Mouse (Mus musculus) midbrain, embryonic 14.5 days (tissue): ENCODE measurements at regions not wholly inside any gene's neighbourhood (a gene's known extent, or its start where the extent isn't known, plus 50 kb on each side); places are given as distances from the start of the nearest gene placed in this dataset.

Experiments used
- ATAC-seq: fragments of 200-750 bp; cut with Nextera tagmentation; 2 replicates; pipeline ENCODE4 v1.8.0; 2017; ENCODE audit warnings: moderate number of reproducible peaks, moderate library complexity; ENCODE audit not compliant: low FRiP score, low TSS enrichment
- DNase-seq: peaks from one replicate; pipeline ENCODE4 v3.0.0-alpha.2; 2015
- H3K27ac ChIP-seq: fragments of 300-500 bp; sonication (generic); replicated peaks from 2 replicates; pipeline ENCODE4 v1.5.1; 2014; ENCODE audit warnings: mild to moderate bottlenecking, low read depth, low read length, moderate library complexity
- H3K27me3 ChIP-seq: fragments of 300-500 bp; sonication (generic); 2 replicates; pipeline ENCODE4 v1.6.1; 2014; ENCODE audit warnings: low read length, control low read depth, mixed read lengths; ENCODE audit not compliant: control insufficient read depth, insufficient read depth
- H3K36me3 ChIP-seq: fragments of 300-500 bp; sonication (generic); 2 replicates; pipeline ENCODE4 v1.6.1; 2014; ENCODE audit warnings: low read length, control low read depth; ENCODE audit not compliant: control insufficient read depth, insufficient read depth
- H3K4me1 ChIP-seq: fragments of 300-500 bp; sonication (generic); 2 replicates; pipeline ENCODE4 v1.6.1; 2014; ENCODE audit warnings: mild to moderate bottlenecking, antibody characterized with exemption, low read length, control low read depth; ENCODE audit not compliant: control insufficient read depth, insufficient read depth
- H3K4me2 ChIP-seq: fragments of 300-500 bp; sonication (generic); 2 replicates; pipeline ENCODE4 v1.6.1; 2014; ENCODE audit warnings: mild to moderate bottlenecking, low read length, moderate library complexity
- H3K4me3 ChIP-seq: fragments of 300-500 bp; sonication (generic); replicated peaks from 2 replicates; pipeline ENCODE4 v1.5.1; 2014; ENCODE audit warnings: low read depth, low read length
- H3K9ac ChIP-seq: fragments of 300-500 bp; sonication (generic); replicated peaks from 2 replicates; pipeline ENCODE4 v1.6.1; 2014; ENCODE audit warnings: mild to moderate bottlenecking, low read length, moderate library complexity
- H3K9me3 ChIP-seq: fragments of 300-500 bp; sonication (generic); 2 replicates; pipeline ENCODE4 v1.6.1; 2016; ENCODE audit warnings: low read length, control low read depth, mixed read lengths; ENCODE audit not compliant: control insufficient read depth
- WGBS: fragments of 180-500 bp; shearing (Covaris S2); extraction: QIAGEN DNeasy Blood & Tissue Kit; methylation state at CpG from one replicate; pipeline ENCODE4 v1.1.7; 2014; 5-methylcytosine and 5-hydroxymethylcytosine counted together

DNA sequence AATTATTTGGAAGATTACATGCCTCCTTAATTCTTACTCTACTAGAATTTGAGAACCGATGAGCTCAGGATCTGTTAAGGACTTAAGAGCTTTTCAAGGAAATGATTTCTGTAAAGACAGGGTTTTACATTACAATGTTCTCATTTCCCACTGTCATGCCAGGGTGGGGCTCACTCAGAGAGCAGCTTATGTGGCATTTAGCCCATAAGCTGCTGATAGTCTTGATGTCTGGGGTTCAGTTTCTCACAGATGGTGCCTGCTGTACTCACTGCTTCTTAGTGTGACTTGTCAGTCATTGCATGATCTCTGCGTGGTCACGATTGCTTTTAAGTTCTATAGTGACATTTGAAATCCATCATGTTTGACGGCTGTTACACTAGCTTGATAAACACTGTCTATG, 484.8 kb downstream of the Pcdh17 start:
- no peak for ATAC-seq
- H3K4me1 ChIP-seq: no peaks in the 10 kb centered on the region
- H3K9me3 ChIP-seq: no peaks in the 10 kb centered on the region
- no peak overlapping the region for H3K9ac ChIP-seq
- DNase-seq: peak; percentile 25
- no peaks in the 10 kb centered on the region for H3K36me3 ChIP-seq
- no peak overlapping the region for H3K4me2 ChIP-seq
- no peak overlapping the region for H3K27ac ChIP-seq
- 45% methylated on average over 4 of the region's 4 CpGs for WGBS
- H3K4me3 ChIP-seq: no peak overlapping the region
- H3K27me3 ChIP-seq: no peaks in the 10 kb centered on the region

DNA sequence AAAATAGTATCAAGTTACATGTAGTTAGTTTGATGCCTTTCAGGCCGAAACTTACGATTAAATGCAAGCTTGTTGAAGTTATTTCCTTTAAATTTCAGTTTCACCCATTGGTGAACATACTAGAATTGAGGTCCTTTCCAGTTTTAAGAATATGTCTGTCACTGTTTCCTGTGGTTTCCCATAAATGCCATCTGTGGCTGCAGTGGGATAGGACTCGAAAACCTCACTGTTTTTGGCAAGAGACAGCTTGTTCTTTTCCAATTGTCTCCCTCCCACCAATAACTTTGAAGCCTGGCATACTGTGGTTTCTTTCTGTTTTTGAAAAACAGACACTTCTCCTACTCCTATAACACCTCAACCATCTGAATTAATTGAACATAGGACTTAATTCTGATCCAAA, 490.7 kb downstream of the Pcdh17 start:
- no peaks in the 10 kb centered on the region for H3K36me3 ChIP-seq
- no peak overlapping the region for H3K27ac ChIP-seq
- no peak overlapping the region for H3K4me2 ChIP-seq
- H3K9ac ChIP-seq: no peak overlapping the region
- H3K27me3 ChIP-seq: no peaks in the 10 kb centered on the region
- no peaks in the 10 kb centered on the region for H3K4me1 ChIP-seq
- ATAC-seq (no peak), DNase-seq (no peak)
- WGBS: 77% methylated on average over 3 of the region's 3 CpGs
- no peaks in the 10 kb centered on the region for H3K9me3 ChIP-seq
- H3K4me3 ChIP-seq: no peak overlapping the region

GRCm38 (mm10) chr14:84955300-84955699, 511.9 kb downstream of the Pcdh17 start:
- WGBS: 92% methylated on average over 1 of the region's 1 CpGs
- Histone ChIP-seq H3K4me3 (no peak overlapping the region), H3K4me1 (no peaks in the 10 kb centered on the region), H3K9me3 (no peaks in the 10 kb centered on the region), H3K4me2 (no peak overlapping the region), H3K27me3 (no peaks in the 10 kb centered on the region), H3K36me3 (no peaks in the 10 kb centered on the region), H3K27ac (no peak overlapping the region), H3K9ac (no peak overlapping the region)
- DNase-seq: no peak
- no peak for ATAC-seq

DNA sequence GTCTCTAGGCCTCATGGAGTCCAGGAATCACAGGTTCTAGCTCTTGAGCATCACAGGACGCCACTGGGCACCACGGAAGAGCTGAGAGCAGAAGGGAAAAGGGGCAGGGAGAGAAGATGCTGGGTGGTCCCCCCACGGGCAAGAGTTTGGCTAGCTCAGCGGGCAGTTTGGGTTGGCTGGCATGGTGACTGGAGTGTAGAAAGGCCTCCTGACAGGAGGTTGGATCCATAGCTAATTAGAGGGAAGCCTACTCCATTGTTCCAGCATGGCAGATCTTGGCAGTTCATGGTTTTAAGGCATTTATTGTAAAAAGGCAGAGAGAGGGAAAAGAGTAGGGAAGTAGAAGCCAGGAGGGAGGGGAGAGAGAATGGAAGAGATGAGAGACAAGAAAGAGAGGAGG, 544.4 kb downstream of the Pcdh17 start:
- H3K27me3 ChIP-seq: no peaks in the 10 kb centered on the region
- ATAC-seq: no peak
- no peak overlapping the region for H3K4me3 ChIP-seq
- no peaks in the 10 kb centered on the region for H3K4me1 ChIP-seq
- no peak for DNase-seq
- WGBS: 63% methylated on average over 4 of the region's 4 CpGs
- no peaks in the 10 kb centered on the region for H3K9me3 ChIP-seq
- H3K36me3 ChIP-seq: no peaks in the 10 kb centered on the region
- no peak overlapping the region for H3K27ac ChIP-seq
- no peak overlapping the region for H3K4me2 ChIP-seq
- no peak overlapping the region for H3K9ac ChIP-seq

DNA sequence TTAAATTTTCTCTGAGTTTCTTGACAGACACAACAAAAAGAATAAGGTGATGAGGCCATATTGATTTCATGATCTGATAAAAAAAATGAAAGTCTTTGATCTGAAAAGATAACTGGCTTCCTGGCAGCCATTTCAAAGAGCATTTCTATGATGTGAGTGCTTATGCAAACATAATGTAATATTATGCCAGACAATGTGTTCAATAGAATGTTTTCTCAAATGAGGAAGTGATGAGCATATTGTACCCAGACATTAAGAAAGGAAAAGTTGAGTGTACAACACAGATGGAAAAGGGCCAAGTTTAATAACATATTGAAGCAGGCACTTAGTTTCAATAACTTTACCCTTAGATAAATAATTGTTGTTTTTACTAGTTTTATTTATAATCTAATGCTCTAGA, 569.0 kb downstream of the Pcdh17 start:
- H3K4me1 ChIP-seq: no peaks in the 10 kb centered on the region
- DNase-seq (no peak), ATAC-seq (no peak)

More for the DNA sequence above, 569.0 kb downstream of the Pcdh17 start:
- Histone ChIP-seq H3K9ac (no peak overlapping the region), H3K36me3 (no peaks in the 10 kb centered on the region), H3K27ac (no peak overlapping the region), H3K27me3 (no peaks in the 10 kb centered on the region), H3K4me3 (no peak overlapping the region), H3K4me2 (no peak overlapping the region), H3K9me3 (no peaks in the 10 kb centered on the region)
